Mouse (Mus musculus) large intestine, adult 2 months (tissue): ENCODE measurements around the gene Iqca. TPM values are rescaled to one million over a fixed set of nuclear protein-coding genes. Genes with fewer than 3 reads are reported as not detected.

Source experiments
- DNase-seq: peaks from one replicate; pipeline ENCODE4 v3.0.0-alpha.2; 2012; ENCODE audit warnings: low read depth, low spot score
- WGBS: fragments of 180-500 bp; shearing (Covaris S2); methylation state at CpG from one replicate; pipeline ENCODE4 v1.1.7; 2018; 5-methylcytosine and 5-hydroxymethylcytosine counted together
- polyA plus RNA-seq: library from polyadenylated mRNA; depleted of rRNA; stranded (reverse); fragments of >200 nt; gene quantifications from 2 replicates; pipeline ENCODE4 v1.2.3, GENCODE M21; 2012; rRNA removed

The Iqca gene
- polyA plus RNA-seq: not detected in 2 replicates

DNA sequence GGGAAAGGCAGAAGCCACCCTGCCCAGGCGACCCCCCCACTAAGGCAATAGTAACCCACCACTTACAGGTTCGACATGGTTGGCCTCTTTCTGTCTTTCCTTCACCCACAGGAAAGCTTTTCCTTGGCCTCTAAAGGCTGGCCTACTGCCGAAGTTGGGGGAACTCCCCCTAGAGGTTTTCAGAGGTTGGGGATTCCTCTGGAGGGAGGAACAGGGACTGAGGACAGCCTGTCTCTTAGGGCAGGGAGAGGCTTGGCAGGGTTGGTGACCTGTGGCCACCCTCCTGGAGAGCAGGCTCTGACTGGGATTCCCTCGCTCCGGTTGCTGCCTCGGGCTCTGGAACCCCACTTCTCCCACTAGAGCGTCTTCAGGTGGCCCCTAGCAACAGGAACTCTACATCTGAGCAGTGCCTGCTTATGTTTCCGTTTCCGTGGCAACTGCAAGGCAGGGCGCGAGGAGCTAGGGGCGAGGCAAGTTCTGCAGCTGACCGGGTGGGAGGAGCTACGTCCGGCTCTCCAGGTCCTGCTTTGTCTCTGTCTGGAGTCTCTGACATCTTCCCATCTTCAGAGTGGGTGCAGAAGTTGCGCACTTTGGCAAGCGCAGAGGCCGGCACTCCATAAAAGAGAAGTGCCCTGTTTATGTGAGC is at the start of gene Iqca:
TSS of gene Iqca (minus strand) at position 303 of the 646 bp plus-strand sequence.
- DNase-seq: no peak
- WGBS: 4% methylated on average over 18 of the region's 18 CpGs

DNA sequence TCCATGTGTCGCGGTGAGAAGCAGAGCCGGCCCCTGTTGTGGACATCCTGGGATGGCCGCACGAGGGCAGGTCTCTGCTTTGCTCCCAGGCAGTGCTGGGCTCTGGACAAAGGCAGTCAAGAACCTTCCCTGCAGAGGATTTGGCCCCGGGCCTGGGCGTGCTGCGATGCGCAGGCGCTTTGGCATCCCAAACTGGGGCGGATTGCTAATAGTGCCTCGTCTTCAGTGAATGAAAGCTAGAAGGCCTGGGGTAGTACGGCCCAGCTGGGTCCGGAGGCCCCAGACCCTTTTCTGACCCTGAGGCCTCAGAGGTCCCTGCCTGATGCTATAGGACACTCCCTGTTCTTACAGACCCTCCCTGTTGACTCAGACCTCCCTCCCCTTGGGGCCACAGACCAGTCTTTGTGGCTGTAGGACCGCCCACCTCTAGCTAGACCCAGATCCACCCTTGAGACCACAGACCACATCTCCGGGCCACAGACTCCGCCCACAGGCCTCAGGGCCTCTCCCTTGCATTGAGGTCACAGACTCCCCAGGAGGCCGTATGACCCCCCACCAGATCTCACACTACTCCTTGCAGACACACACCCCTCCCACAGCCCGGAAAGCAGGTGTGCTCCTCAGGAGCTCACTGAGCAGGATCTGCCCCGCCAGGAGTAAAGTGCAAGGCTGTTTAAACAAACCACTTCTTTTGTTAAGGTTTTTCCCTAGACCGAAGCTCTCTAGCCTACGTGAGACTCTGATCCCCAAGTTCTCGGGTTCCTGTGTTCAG is 49.2 kb upstream of the Iqca start:
- 47% methylated on average over 23 of the region's 23 CpGs for WGBS
- no peak for DNase-seq

DNA sequence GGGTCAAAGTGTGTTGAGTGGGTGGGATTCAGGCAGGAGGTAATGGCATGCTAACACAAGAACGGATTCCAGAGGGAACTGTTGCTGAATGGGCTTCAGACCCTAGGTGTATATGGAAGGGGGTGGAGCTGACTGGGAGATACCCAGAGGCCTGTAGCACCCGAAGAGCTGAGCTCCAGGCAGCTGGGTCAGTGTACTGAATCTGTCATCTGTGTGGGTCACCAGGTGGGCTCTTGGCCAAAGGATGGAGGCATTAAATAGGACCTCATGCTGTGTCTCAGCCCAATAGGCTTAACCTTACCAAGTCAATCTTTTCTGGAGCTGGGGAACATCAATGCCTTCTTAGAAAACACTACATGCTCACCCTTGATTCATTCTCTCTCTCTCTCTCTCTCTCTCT is 48.5 kb upstream of the Iqca start:
- no peak for DNase-seq
- 77% methylated on average over 2 of the region's 2 CpGs for WGBS

DNA sequence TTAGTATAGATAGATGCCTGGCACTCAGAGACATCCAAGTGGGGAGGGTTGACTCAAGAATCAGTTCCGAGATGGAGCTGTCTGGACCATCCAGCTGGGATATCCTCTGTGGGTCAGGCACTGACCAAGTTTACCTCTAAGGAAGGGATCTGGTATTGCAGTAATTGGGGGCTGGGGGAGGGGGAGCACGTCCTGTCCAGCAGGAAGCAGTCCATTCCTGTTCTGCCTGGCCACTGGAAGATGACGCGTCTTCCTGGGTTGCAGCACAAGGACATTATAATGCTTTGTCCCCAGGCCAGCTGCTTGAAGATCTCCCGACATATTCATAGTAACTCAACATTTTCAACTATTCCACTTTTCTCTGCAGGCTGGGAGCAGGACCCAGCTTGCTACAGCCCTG is 48.0 kb upstream of the Iqca start:
- 86% methylated on average over 5 of the region's 5 CpGs for WGBS
- DNase-seq: no peak

DNA sequence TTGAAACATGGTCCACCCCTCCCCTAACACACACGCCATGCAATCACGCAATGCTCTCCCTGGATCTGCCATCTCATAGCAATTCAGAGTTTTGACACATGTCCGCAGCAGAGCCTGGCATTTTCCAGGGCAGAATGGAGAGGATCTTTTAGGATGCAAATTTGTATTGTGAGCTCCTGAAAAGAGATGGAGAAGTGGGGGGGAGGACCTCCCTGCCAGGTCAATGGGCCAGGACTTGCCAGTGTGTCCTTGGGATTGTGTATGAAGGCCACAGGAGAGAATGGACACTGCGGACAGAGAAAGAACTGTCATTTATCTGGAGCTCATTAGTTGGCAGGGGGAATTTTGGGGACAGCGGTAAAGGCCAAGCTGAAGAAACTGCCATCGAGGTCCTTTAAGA is 35.8 kb upstream of the Iqca start:
- no peak for DNase-seq
- WGBS: 96% methylated on average over 6 of the region's 6 CpGs

DNA sequence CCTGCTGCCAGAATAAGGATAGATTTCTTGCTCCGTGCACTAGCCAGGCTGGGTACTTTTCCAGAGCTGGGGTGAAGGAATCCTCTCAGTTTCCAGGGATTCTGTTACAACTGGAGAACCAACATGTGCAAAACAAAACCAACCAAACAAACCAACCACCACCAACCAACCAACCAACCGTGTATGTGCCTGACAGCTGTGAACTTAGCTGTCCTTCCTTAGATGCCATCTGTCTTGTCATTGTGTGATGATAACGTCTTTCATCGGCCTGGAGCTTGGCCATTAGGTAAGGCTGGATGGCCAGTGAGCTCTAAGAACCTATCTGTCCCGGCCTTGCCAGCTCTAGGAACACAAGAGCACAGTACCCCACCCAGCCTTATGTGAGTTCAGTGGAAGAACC is 33.7 kb upstream of the Iqca start:
- no peak for DNase-seq
- WGBS: 88% methylated on average over 5 of the region's 5 CpGs

DNA sequence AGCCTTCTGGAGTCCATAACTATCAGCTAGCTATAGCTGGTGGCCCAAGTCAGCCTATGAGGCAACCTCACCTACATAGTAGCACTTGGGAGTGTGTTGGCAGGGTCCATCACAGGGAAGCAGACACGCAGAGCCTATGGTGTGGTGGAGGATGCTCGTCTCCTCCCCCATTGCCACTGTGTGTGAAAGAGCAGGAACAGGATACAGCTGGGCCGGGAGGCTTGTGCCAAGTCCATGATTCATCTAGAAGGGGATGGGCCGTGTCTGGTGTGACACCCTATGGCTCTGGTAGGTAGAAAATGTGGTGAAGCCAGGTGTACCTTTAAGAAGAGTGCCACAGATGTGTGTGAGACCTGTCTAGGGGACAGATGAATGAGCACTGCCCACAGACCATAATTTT is 33.0 kb upstream of the Iqca start:
- 26% methylated on average over 4 of the region's 4 CpGs for WGBS
- no peak for DNase-seq

DNA sequence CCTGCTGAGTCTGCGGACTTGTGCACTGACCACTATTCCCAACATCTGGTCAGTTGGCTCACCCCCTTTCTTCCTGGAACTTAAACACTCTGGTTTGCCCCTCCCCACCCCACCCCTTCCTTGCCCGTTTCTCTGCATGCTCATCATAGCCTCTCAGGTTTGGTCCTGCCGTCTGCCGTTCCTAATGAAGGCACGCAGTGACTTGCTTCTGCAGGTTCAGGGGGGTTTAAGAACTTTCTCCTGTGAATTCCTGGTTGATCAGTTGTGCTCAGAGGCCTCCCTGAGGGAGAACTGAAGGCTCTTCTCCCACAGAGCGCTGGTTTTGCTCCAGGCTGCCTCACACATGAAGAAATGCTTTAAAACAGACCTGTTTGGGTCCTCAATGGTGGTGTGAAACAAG is 30.4 kb upstream of the Iqca start:
- WGBS: 66% methylated on average over 6 of the region's 6 CpGs
- no peak for DNase-seq

DNA sequence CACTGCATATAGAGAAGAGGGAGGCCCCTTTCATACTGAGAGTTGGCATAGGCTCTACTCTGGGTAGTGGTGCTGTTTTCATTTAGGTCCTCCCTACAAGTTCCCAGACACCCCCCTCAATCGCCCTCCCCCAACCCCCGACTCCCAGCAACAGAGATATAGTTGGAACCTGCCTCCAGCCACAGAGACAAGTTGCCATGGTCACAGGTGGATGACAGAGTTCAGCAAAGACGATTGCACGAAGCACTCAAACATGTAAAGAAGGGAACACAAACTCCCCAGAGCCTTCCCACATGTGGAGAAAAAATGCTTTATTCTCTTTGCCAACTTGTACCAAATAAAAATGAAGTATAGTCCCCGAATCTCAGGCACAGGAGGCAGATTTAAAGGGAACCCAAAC is 29.3 kb upstream of the Iqca start:
- DNase-seq: no peak
- 78% methylated on average over 5 of the region's 5 CpGs for WGBS

DNA sequence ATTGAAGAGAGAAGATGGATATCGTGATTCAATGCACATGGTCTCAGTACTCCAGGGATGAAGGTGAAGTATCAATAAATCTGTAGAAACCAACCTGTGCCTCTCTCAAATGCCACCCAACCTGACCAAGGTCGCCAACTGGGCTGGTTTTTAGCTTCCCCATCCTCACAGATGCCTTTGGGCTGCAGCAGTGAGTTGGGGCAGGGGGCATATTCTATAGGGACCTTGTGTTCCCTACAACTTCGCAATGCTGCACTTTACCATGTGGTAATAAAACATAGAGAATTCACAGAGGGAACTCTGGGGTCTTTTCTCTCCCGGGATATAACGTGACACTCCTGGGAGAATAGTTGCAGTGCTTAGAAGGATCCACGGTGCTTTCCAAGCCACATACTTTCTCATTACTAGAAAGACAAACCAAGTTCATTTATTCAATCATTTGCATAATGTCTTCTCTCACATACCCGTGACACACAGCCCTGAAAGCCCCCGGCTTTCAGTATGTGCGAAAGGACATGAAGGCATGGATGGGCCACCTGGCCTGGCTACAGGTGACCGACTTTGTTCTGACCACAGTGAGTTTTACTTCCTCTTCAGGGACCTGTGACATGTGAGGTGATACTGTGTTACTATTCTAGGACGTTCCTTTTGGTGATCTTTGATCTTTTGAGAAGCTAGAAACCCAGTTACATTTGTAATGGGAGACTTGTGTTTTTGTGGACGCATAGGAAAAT is 27.9 kb upstream of the Iqca start:
- no peak for DNase-seq
- WGBS: 74% methylated on average over 12 of the region's 12 CpGs

DNA sequence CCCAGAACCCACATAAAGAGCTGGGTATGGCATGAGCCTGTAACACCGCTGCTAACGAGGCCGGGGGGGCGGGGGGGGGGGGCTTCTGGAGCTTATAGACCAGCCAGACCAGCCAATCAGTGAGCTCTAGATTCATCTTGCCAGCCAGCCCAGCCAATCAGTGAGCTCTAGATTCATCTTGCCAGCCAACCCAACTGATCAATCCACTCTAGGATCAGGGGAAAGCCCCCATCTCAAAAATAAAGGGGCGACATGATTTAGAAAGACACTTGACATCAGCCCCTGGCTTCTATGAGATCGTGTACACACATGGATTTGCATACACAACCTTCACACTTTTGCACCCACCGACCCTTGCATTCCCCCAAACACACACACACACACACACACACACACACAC is 27.3 kb upstream of the Iqca start:
- 76% methylated on average over 7 of the region's 7 CpGs for WGBS
- no peak for DNase-seq

DNA sequence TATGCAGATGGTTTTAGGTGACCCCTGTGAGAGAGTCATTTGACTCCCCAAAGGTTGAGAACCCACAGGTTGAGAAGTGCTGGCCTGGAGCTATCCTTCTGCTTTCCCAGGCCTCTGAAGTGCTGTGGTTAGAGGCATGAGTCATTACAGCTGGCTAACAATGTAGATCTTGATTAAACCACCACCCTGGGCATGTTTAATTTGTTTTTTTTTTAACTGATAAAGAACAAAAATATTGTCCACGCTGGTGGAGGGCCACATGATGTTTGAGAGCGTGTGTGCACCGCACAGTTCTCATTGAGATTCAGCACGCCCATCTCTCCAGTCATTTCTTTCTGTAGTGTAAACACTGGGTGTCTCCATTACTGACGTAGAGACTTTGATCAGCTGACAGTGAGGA is 24.8 kb upstream of the Iqca start:
- DNase-seq: no peak
- WGBS: 43% methylated on average over 5 of the region's 5 CpGs

DNA sequence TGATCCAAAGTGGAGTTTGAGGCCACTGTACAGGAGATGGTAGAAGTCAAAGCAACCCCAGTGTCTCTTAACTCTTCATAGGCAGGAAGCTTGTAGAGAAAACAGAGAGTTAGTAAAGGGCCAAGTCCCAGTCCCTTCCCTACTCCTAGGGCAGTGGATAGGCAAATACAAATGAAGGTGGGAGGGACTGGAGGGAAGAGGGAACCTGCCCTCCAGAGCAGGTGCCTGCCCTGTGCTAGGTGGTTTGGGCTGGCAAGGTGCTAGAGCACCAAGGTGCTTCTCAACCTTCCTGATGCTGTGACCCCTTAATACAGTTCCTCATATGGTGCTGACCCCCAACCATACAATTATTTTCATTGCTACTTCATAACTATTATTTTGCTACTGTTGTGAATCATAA is 24.4 kb upstream of the Iqca start:
- DNase-seq: no peak

DNA sequence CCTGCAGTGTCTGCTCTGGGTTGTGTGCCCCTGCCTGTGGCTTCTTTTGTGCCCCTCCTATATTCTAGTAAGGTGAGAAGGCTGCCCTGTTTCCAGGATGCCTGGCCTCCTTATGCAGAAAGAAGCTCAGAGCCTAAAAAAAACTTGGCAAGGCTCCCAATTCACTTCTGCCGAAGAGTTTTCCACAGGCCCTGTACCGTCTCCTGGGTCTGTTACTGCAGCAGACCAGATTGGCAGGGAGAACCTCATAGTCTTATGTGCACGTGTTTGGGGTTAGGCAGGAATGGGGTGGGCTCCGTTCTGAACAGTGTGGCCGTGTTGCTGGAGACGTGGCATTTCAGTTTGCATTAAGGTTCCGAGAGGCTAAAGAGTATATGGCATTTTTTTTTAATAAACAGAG is 23.0 kb upstream of the Iqca start:
- WGBS: 65% methylated on average over 7 of the region's 7 CpGs
- no peak for DNase-seq

DNA sequence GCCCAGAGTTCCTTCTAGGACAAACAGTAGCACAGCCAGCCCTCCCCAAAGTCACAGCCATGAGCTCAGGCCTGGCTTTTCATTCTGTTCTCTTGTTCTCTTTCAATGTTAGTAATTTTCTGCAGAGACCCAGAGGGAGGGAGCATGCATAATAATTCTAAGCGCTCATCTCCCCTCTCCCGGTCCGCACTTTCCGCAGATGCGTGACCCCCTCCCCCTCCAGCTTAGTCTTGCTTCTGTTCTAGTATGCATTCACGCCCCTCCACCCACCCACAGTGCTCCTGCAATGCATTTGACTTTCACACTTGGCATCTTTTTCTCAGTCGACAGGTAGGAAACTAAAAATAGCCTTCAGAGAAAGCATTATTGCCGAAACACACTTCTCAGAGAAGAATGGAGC is 21.1 kb upstream of the Iqca start:
- WGBS: 86% methylated on average over 8 of the region's 8 CpGs
- DNase-seq: no peak

DNA sequence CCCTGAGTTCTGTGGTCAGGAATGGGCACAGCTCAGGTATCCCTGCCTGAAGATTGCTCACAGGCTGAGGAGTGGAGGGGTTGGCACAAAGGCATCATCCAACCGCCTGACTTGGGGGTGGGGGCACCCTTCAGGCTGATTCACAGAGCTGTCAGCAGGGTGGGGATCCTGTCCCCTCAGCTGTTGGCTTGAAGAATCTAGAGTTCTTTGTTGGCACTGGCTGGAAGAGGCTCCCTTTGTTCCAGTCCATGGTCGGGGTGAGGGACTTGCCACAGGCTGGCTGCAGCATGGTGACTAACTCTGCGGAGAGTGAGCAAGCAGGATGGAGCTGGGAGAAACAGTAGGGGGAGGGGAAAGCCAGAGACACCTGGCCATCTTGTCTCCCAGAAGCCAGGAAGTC is 11.1 kb upstream of the Iqca start:
- DNase-seq: no peak
- 78% methylated on average over 3 of the region's 3 CpGs for WGBS

DNA sequence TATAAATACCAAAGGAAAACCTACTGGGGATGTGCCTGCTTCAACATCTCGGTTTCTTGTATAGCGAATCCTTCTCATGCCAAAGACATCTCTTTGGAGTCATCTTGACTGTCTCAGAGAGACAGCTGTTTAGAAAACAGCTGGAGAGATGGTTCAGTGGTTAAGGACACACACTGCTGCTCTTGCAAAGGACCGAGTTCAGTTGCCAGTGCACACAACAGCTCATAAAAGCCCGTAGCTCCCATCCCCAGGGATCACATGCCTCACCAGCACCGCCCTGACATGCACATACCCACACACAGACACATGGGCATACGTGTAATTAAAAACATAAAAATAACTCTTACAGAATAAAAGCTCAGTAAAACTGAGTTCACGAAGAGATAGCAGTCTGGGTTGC is 10.0 kb upstream of the Iqca start:
- no peak for DNase-seq
- WGBS: 76% methylated on average over 7 of the region's 7 CpGs

DNA sequence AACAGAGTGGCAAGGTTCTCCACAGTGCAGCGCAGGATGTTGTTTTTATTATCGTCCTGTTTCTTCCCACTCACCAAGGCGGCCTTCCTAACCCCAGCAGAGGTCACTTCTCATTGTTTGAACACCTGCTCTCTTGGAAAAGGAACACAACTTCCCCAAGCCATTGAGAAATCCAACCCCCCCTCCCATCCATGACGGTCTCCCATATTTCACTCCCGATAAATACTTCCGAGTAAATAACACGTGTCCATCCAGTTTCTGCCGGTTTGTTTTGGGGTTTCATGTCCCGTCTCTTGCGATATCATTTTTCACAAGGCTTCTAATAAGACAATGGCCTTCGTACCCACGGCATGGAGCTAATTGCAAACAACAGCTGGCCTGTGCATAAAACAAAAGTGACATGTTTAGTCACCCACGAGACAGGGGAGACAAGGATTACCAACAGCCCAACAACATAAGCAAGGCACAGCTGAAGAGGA is 9.2 kb upstream of the Iqca start:
- WGBS: 22% methylated on average over 13 of the region's 13 CpGs
- no peak for DNase-seq

DNA sequence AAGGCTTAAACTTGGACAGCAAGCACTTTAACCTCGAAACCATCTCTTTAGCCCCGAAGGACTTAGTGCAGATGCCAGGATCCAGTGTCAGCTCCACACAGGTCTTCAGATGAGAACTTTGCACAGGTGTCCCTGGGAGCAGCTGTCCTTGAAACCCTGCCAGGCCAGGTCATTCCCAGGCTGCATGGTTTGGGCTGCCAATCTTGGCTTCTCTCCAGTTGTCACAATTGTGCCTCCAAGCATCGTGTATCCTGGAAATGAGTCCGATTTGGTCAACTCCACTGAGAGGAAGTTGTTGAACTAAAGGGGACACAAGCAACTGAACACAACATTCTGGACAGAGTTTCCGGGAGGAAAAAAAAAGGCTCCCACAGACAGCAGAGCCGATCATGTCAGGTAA is 8.4 kb upstream of the Iqca start:
- 37% methylated on average over 6 of the region's 6 CpGs for WGBS
- no peak for DNase-seq

DNA sequence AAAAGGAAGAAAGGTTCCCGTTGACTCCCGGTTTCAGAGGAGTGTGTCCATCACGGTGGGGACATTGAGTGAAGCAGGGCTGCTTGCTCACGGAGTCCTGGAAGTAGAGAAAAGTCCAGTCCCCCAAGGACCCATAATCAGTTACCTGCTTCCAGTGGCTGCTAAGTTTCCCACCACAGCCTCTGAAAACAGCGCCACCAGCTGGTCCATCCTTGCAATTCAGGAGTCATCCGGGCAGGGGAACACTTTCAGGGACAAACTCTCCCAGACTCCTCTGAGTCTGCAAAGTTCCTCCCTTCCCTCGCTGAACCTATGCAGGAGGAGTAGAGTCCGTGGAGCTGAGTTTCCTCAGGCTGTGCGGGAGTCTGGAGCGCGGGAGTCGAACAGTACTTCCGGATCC is 6.7 kb upstream of the Iqca start:
- 70% methylated on average over 13 of the region's 13 CpGs for WGBS
- DNase-seq: no peak

DNA sequence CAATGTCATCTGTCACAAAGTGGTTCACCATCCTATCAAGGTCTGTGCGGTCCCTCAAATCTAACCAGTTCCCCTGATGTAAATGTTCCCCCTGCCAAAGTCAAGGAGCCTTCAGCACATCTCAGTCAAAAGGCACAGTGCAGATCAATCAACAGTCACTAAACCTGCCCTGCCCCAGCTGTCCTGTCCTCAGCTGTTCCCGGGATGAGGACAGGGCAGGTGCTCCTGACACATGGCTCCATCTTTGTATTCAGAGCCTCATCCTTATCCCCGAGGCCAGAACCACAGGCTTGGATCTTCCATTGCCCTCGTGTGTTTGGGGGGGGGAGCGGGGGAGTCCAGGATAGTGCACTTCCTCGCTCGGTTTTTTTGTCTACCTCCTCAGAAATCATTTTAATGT is 3.4 kb upstream of the Iqca start:
- WGBS: 61% methylated on average over 7 of the region's 7 CpGs
- DNase-seq: no peak
